6 mouse cellular contexts compared by ENCODE assay signal in genomic region chr5:105638266-105638665, GRCm38 (mm10).
A peak's percentile ranks its signal among the peaks of the same experiment; 100 is the strongest.
DNase-seq lines count a peak whose midpoint lies in the region; ATAC-seq and TF ChIP-seq lines count a peak whose summit lies in the region.
"Not testable (repeated sequence)": the region's sequence is repeated elsewhere in the genome, so short reads cannot be mapped to it uniquely, and the experiment has no call there.

No protein-coding gene starts in this region.

- H3K4me2 ChIP-seq in liver, embryonic 14.5 days (ENCODE audit: low read depth); lung, postnatal 0 days (replicated peaks; ENCODE audit: low read depth, low read length): not testable (repeated sequence)

- TF ChIP-seq EP300 in liver, embryonic 14.5 days (IDR thresholded peaks at IDR 0.05; ENCODE audit: low read depth); lung, postnatal 0 days (IDR thresholded peaks at IDR 0.05): not testable (repeated sequence)

- not testable (repeated sequence) for H3K27ac ChIP-seq in liver, embryonic 14.5 days; lung, postnatal 0 days (ENCODE audit: low read length)

- not testable (repeated sequence) for H3K36me3 ChIP-seq in liver, embryonic 14.5 days (replicated peaks; ENCODE audit: control insufficient read depth, insufficient read depth, low read depth); lung, postnatal 0 days (ENCODE audit: insufficient read depth, low read length)

- H3K4me3 ChIP-seq in liver, embryonic 14.5 days (ENCODE audit: insufficient read depth in 1 of 2, low read depth in 2 of 2, low read length in 2 of 2); lung, postnatal 0 days (ENCODE audit: low read depth, low read length): not testable (repeated sequence)

- H3K9me3 ChIP-seq in liver, embryonic 14.5 days (ENCODE audit: control insufficient read depth, low read length); lung, postnatal 0 days (ENCODE audit: low read length): not testable (repeated sequence)

- not testable (repeated sequence) for H3K9ac ChIP-seq in liver, embryonic 14.5 days (replicated peaks); lung, postnatal 0 days (replicated peaks; ENCODE audit: low read depth)

- DNase-seq in 416B (ENCODE audit: low read depth), result peak; percentile 37
- DNase-seq in CD4-positive helper T cell, adult 2 months (ENCODE audit: low read depth, low spot score), result peak; percentile 16
- DNase-seq in ES-CJ7 (ENCODE audit: low read depth, low spot score), result peak; percentile 25
- peak; percentile 35 for DNase-seq in induced T-regulatory cell, adult 2 months (ENCODE audit: low read depth)
- not testable (repeated sequence) for DNase-seq in liver, embryonic 14.5 days (ENCODE audit: low read depth in 3 of 3, low spot score in 3 of 3); lung, postnatal 0 days (ENCODE audit: low spot score)

- not testable (repeated sequence) for ATAC-seq in liver, embryonic 14.5 days (ENCODE audit: insufficient read depth); lung, postnatal 0 days

- H3K27me3 ChIP-seq in liver, embryonic 14.5 days (ENCODE audit: control insufficient read depth, insufficient read depth, low read length); lung, postnatal 0 days (replicated peaks; ENCODE audit: insufficient read depth, low read length): not testable (repeated sequence)

- WGBS in liver, embryonic 14.5 days (ENCODE audit: insufficient replicate concordance), result 78% methylated on average over 2 of the region's 2 CpGs
- 91% methylated on average over 2 of the region's 2 CpGs for WGBS in lung, postnatal 0 days

- not testable (repeated sequence) for H3K4me1 ChIP-seq in liver, embryonic 14.5 days (replicated peaks; ENCODE audit: control insufficient read depth in 2 of 2, insufficient read depth in 2 of 2, low read length in 1 of 2); lung, postnatal 0 days (ENCODE audit: insufficient read depth, low read depth, low read length)

- 0 out of 2 replicates have a peak, but pooled peaks have one; percentile 4 for TF ChIP-seq CTCF in liver, embryonic 14.5 days (IDR thresholded peaks at IDR 0.05; ENCODE audit: low read depth)
- TF ChIP-seq CTCF in lung, postnatal 0 days (IDR thresholded peaks at IDR 0.05), result peak; percentile 11; the same call in 1 of the 2 replicates
